Mouse (Mus musculus) spleen, adult 2 months (tissue): ENCODE results near the gene Rpl27. TPM values are rescaled to one million over a fixed set of nuclear protein-coding genes. Genes with fewer than 3 reads are reported as not detected.
"Not testable (repeated sequence)": the region's sequence is repeated elsewhere in the genome, so short reads cannot be mapped to it uniquely, and the experiment has no call there.

Source experiments
- DNase-seq, 2 experiments: peaks; one replicate each; pipeline versions ENCODE4 v3.0.0 to v3.0.0-alpha.2; 2012 to 2021; ENCODE audit warnings: low spot score in 2 of 2, low read depth in 1 of 2
- H3K27ac ChIP-seq: fragments of 200-500 bp; 2 replicates; pipeline ENCODE4 v1.5.1; 2012; ENCODE audit warnings: low read length, inconsistent platforms; ENCODE audit not compliant: insufficient read depth
- H3K27me3 ChIP-seq: fragments of 200-500 bp; 2 replicates; pipeline ENCODE4 v1.6.1; 2012; ENCODE audit warnings: mild to moderate bottlenecking, moderate library complexity, low read length, inconsistent platforms; ENCODE audit not compliant: control insufficient read depth, insufficient read depth
- H3K36me3 ChIP-seq: fragments of 200-500 bp; 2 replicates; pipeline ENCODE4 v1.6.1; 2012; ENCODE audit warnings: mild to moderate bottlenecking, low read length, inconsistent platforms; ENCODE audit not compliant: control insufficient read depth, insufficient read depth
- H3K4me1 ChIP-seq: fragments of 200-500 bp; 2 replicates; pipeline ENCODE4 v1.6.1; 2011; ENCODE audit warnings: inconsistent platforms; ENCODE audit not compliant: control insufficient read depth, insufficient read depth, insufficient read length
- H3K4me3 ChIP-seq: fragments of 200-500 bp; 2 replicates; pipeline ENCODE4 v1.5.1; 2011; ENCODE audit warnings: mild to moderate bottlenecking, inconsistent platforms; ENCODE audit not compliant: insufficient read depth, insufficient read length; ENCODE audit errors: extremely low read depth
- CTCF ChIP-seq: fragments of 200-500 bp; IDR thresholded peaks from 2 replicates; pipeline ENCODE4 v1.5.1; 2011; ENCODE audit warnings: mild to moderate bottlenecking, inconsistent platforms; ENCODE audit not compliant: insufficient read depth, insufficient read length, insufficient replicate concordance; ENCODE audit errors: extremely low read depth
- POLR2A ChIP-seq: fragments of 200-500 bp; IDR thresholded peaks from 2 replicates; pipeline ENCODE4 v1.6.1; 2011; ENCODE audit warnings: low read depth, low read length, inconsistent platforms
- WGBS: fragments of 180-500 bp; shearing (Covaris S2); methylation state at CpG from one replicate; pipeline ENCODE4 v1.1.7; 2018; 5-methylcytosine and 5-hydroxymethylcytosine counted together
- polyA plus RNA-seq: library from polyadenylated mRNA; depleted of rRNA; stranded (reverse); fragments of >200 nt; gene quantifications from 2 replicates; pipeline ENCODE4 v1.2.3, GENCODE M21; 2012

The Rpl27 gene
- polyA plus RNA-seq, 1 experiment = 430 TPM

DNA sequence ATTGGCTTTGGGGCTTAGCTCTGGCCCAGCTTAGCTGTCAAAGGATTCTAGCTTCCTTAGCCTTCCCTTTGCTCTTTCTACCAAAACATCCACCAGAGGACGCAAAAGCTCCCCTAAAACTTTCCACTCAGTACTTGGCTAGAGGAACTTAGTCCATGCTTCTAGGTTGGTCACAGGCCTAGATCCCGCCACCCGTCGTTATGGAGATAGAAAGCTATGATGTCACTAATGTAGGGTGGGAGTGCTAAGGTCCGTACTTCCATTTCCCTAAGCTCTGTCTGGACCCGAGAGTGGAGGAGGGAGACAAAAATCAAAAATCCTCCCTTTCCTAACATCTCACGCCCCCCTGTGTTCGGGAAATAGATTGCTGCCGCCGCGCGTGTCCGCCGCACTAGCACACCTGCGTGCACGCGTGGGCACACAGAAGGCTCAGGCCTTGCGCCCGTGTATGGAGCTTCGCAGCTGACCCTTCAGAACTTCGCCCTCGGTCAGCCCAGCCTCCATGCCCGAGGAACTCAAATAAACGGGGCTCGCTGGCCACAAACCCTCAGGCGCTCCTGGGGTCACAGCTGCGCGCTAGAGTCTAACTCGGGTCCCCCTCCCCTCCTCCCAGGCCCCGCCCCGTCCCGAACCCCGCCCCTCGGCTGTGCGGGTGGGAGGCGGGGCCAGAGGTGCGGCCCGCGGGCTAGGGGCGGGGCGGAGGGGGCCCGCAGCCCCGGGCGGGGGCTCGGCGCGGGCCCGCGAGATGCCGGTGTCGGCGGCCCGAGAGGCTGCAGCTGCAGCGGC lies 25.6 kb downstream of the Rpl27 start:
- 2% methylated on average over 54 of the region's 54 CpGs for WGBS
- H3K4me1 ChIP-seq = peaks cover 12% of the 10 kb centered on the region
- peak overlapping the region; percentile 57 for H3K4me3 ChIP-seq
- no peak overlapping the region for H3K27ac ChIP-seq
- peak in 1 of 2 experiments; percentile 42 for DNase-seq
- TF ChIP-seq CTCF (no peak), POLR2A (no peak)
- peaks cover 5% of the 10 kb centered on the region for H3K27me3 ChIP-seq
- no peaks in the 10 kb centered on the region for H3K36me3 ChIP-seq

GRCm38 (mm10) chr11:101468263-101468688 lies 26.2 kb downstream of the Rpl27 start:
- Histone ChIP-seq H3K4me1 (peaks cover 12% of the 10 kb centered on the region), H3K36me3 (no peaks in the 10 kb centered on the region), H3K27me3 (peaks cover 5% of the 10 kb centered on the region), H3K27ac (no peak overlapping the region), H3K4me3 (peak overlapping the region; percentile 57; the same call in 1 of the 2 replicates)
- 3% methylated on average over 28 of the region's 31 CpGs for WGBS
- no peak for DNase-seq
- TF ChIP-seq CTCF (no peak), POLR2A (no peak)

DNA sequence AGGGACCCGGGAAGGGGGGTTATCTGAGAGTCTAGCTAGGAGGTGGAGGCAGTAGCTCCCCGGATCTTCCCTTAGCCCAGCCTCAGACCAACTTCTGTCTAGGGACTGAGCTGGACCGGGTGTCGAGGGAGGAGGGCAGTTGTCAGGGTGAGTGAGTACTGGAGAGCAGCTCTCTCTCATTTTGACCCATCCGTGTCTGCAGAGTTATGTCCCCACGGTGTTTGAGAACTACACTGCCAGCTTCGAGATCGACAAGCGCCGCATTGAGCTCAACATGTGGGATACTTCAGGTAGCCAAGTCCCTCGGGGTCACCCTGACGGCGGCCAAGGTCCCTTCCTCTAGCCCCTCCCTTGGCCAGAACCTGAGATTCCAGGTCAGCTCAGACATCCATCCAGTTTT lies 26.6 kb downstream of the Rpl27 start:
- DNase-seq = no peak

DNA sequence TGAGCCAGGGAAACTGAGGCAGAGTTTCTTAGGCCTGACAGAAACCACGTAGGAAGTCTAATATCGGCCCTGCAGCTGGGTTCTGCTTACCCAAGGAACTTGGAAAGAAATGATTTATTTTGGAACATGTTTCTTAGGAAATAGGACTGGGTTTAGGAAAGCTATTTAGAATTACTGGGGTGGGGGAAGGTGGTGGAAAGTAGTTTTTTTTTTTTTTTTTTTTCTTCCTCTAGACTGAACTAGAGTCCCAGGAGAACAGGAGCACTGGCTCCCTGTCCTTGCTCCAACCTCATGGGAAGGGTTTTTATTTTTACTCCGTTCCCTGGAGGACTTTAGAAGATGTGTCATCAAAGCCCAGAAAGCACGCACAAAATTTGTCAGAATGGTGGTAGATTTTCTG lies 27.1 kb downstream of the Rpl27 start:
- H3K27me3 ChIP-seq = peaks cover 5% of the 10 kb centered on the region
- no peak for TF ChIP-seq CTCF
- TF ChIP-seq POLR2A = no peak
- H3K4me1 ChIP-seq = peaks cover 12% of the 10 kb centered on the region

More for the DNA sequence above, 26.6 kb downstream of the Rpl27 start:
- peaks cover 12% of the 10 kb centered on the region for H3K4me1 ChIP-seq
- peak overlapping the region; percentile 57; the same call in 1 of the 2 replicates for H3K4me3 ChIP-seq
- H3K27ac ChIP-seq = no peak overlapping the region
- 31% methylated on average over 13 of the region's 13 CpGs for WGBS
- H3K27me3 ChIP-seq = peaks cover 5% of the 10 kb centered on the region
- no peak for TF ChIP-seq POLR2A
- no peak for TF ChIP-seq CTCF
- H3K36me3 ChIP-seq = no peaks in the 10 kb centered on the region

DNA sequence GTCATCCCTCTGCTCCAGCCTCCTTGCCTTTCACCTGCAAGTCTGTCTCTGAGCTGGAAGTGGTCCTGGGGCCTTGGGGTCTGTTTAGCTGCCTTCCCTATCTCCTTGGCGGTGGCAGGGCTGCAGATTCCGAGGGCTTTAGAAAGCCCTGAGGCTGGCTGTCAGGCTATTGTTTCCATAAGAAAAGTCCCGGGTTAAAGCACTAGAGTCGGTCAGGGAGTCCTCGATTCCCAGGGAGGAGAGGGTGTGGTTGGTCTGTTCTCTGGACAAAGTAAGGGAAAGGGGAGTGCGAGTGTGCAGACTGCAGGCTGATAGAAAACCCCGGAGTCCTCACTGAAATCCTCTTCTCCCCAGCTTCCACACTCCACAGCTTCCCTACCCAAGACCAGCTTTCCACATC lies 28.1 kb downstream of the Rpl27 start:
- DNase-seq = no peak
- WGBS = 85% methylated on average over 7 of the region's 7 CpGs
- TF ChIP-seq POLR2A (no peak), CTCF (no peak)
- Histone ChIP-seq H3K36me3 (no peaks in the 10 kb centered on the region), H3K27me3 (peaks cover 5% of the 10 kb centered on the region), H3K4me3 (no peak overlapping the region), H3K27ac (no peak overlapping the region), H3K4me1 (peaks cover 6% of the 10 kb centered on the region)

More for the DNA sequence above, 27.1 kb downstream of the Rpl27 start:
- no peak overlapping the region for H3K27ac ChIP-seq
- WGBS = 72% methylated on average over 4 of the region's 4 CpGs
- H3K36me3 ChIP-seq = no peaks in the 10 kb centered on the region
- no peak overlapping the region for H3K4me3 ChIP-seq
- DNase-seq = no peak

- 72% methylated on average over 3 of the region's 3 CpGs for WGBS
- peaks cover 5% of the 10 kb centered on the region for H3K27me3 ChIP-seq
- no peak for TF ChIP-seq CTCF
- TF ChIP-seq POLR2A = no peak
These were observed 29.8 kb downstream of the Rpl27 start for GRCm38 (mm10) chr11:101471926-101472325.

DNA sequence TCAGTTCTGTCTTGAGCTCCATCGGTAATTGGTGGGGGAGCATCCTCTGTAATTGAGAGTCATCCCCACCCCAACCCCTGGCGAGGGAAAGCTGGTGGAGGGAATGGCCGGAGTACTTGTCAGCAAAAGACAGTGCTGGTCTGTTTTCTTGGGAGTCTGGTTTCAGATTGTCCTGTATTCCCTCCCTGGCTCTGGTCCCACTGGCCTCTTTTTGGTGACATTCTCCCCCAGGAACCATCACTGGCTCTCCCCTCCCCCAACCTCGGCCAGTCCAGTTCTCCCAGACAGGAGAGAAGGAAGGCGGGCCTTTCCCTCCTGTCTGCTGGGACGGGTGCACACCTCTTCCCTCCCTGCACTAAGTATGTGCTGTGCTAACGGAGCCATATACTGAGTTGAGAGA lies 30.2 kb downstream of the Rpl27 start:
- no peaks in the 10 kb centered on the region for H3K36me3 ChIP-seq
- no peak for TF ChIP-seq POLR2A
- TF ChIP-seq CTCF = no peak
- peaks cover 4% of the 10 kb centered on the region; the same call in 1 of the 2 replicates for H3K4me1 ChIP-seq
- no peak overlapping the region for H3K27ac ChIP-seq
- 83% methylated on average over 7 of the region's 7 CpGs for WGBS
- peaks cover 5% of the 10 kb centered on the region for H3K27me3 ChIP-seq
- no peak overlapping the region for H3K4me3 ChIP-seq
- DNase-seq = no peak

More at GRCm38 (mm10) chr11:101471926-101472325, 29.8 kb downstream of the Rpl27 start:
- no peak for DNase-seq
- Histone ChIP-seq H3K4me1 (peaks cover 6% of the 10 kb centered on the region; the same call in 1 of the 2 replicates), H3K27ac (no peak overlapping the region), H3K4me3 (no peak overlapping the region), H3K36me3 (no peaks in the 10 kb centered on the region)

DNA sequence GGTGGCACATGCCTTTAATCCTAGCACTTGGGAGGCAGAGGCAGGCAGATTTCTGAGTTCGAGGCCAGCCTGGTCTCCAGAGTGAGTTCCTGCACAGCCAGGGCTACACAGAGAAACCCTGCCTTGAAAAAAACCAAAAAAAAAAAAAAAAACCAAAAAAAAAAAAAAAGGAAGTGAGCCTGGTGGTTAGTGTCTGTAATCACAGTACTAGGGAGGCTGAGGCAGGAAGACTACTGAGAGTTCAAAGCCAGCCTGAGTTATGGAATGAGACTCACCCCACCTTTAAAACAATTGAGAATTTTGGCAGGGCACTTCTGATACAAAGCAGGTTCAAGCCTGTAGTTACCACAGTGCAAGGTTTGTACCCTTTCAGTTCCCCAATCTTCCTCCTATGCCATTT lies 31.6 kb downstream of the Rpl27 start:
- not testable (repeated sequence) for H3K36me3 ChIP-seq, H3K27me3 ChIP-seq, H3K4me1 ChIP-seq, DNase-seq, H3K4me3 ChIP-seq, H3K27ac ChIP-seq
- 89% methylated on average over 1 of the region's 1 CpGs for WGBS
